Mouse (Mus musculus) forebrain, postnatal 0 days (tissue): ENCODE measurements around the gene Hoxc4. TPM values are rescaled to one million over a fixed set of nuclear protein-coding genes. Genes with fewer than 3 reads are reported as not detected.

ENCODE experiments used
- ATAC-seq: fragments of 200-750 bp; cut with Nextera tagmentation; 2 replicates; pipeline ENCODE4 v1.8.0; 2017; ENCODE audit warnings: mild to moderate bottlenecking, moderate library complexity
- DNase-seq: peaks from one replicate; pipeline ENCODE4 v3.0.0-alpha.2; 2015
- H3K27ac ChIP-seq: fragments of 300-500 bp; sonication (generic); 2 replicates; pipeline ENCODE4 v1.5.1; 2014; ENCODE audit warnings: low read depth, mild to moderate bottlenecking, antibody characterized with exemption, low read length, moderate library complexity, mixed read lengths
- H3K27me3 ChIP-seq: fragments of 300-500 bp; sonication (generic); 2 replicates; pipeline ENCODE4 v1.6.1; 2014; ENCODE audit warnings: mild to moderate bottlenecking, low read length, mixed read lengths; ENCODE audit not compliant: insufficient read depth
- H3K36me3 ChIP-seq: fragments of 300-500 bp; sonication (generic); 2 replicates; pipeline ENCODE4 v1.6.1; 2014; ENCODE audit warnings: mild to moderate bottlenecking, moderate library complexity; ENCODE audit not compliant: insufficient read depth
- H3K4me1 ChIP-seq: fragments of 300-500 bp; sonication (generic); 2 replicates; pipeline ENCODE4 v1.6.1; 2014; ENCODE audit warnings: antibody characterized with exemption; ENCODE audit not compliant: insufficient read depth
- H3K4me2 ChIP-seq: fragments of 300-500 bp; sonication (generic); 2 replicates; pipeline ENCODE4 v1.6.1; 2014; ENCODE audit warnings: low read depth, mild to moderate bottlenecking, moderate library complexity
- H3K4me3 ChIP-seq: fragments of 300-500 bp; sonication (generic); 2 replicates; pipeline ENCODE4 v1.5.1; 2014; ENCODE audit warnings: low read depth, low read length, mixed read lengths
- H3K9ac ChIP-seq: fragments of 300-500 bp; sonication (generic); 2 replicates; pipeline ENCODE4 v1.6.1; 2014; ENCODE audit warnings: mild to moderate bottlenecking
- H3K9me3 ChIP-seq: fragments of 300-500 bp; sonication (generic); 2 replicates; pipeline ENCODE4 v1.6.1; 2016; ENCODE audit warnings: low read length
- CTCF ChIP-seq: sonication (generic); IDR thresholded peaks from 2 replicates; pipeline ENCODE4 v1.5.1; 2016; ENCODE audit warnings: antibody characterized with exemption, control low read depth, low read depth
- WGBS: fragments of 180-500 bp; shearing (Covaris S2); extraction: QIAGEN DNeasy Blood & Tissue Kit; methylation state at CpG from one replicate; pipeline ENCODE4 v1.1.7; 2014; 5-methylcytosine and 5-hydroxymethylcytosine counted together
- polyA plus RNA-seq: library from polyadenylated mRNA; unstranded; fragments of >200 nt; fragmentation: Nextera tagmentation; extraction: Ambion mirVana; gene quantifications from 2 replicates; pipeline ENCODE4 v1.2.1, GENCODE M21; 2015
- total RNA-seq: library from RNA; depleted of rRNA; stranded (reverse); fragments of >200 nt; gene quantifications from 2 replicates; pipeline ENCODE4 v1.2.3, GENCODE M21; 2014; rRNA removed

Gene Hoxc4
- total RNA-seq (not detected in 2 replicates), polyA plus RNA-seq (not detected in 2 replicates)

DNA sequence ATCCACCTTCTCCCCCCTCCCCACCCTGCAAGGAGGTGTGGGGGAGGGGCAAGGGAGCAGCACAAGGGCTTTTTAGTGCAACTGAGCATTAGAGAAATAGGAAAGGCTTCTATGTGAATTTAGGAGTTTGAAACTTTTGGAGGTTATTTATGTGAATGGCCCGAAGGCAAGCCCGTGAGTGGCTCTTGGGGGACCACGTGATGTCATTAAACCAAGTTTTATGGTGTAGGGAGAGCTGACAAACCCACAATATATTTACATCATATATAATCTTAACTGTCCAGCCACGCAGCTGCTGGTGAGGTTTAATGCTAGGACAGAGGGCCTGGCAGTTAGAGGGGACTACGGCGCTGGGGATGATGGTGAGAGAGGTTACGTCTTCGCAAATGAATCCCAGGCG lies at the start of gene Hoxc4:
TSS of gene Hoxc4 (plus strand) at position 299 of the 400 bp plus-strand sequence.
- H3K4me2 ChIP-seq = no peak within 1 kb of the TSS
- TF ChIP-seq CTCF = no peak
- no peaks in the 10 kb centered on the region for H3K36me3 ChIP-seq
- H3K4me3 ChIP-seq = no peak within 1 kb of the TSS
- no peaks in the 10 kb centered on the region for H3K4me1 ChIP-seq
- no peak for ATAC-seq
- no peaks in the 10 kb centered on the region for H3K9me3 ChIP-seq
- DNase-seq = no peak
- 5% methylated on average over 9 of the region's 9 CpGs for WGBS
- H3K27ac ChIP-seq = no peak within 1 kb of the TSS
- H3K9ac ChIP-seq = no peak within 1 kb of the TSS
- peaks cover 98% of the 10 kb centered on the region for H3K27me3 ChIP-seq

DNA sequence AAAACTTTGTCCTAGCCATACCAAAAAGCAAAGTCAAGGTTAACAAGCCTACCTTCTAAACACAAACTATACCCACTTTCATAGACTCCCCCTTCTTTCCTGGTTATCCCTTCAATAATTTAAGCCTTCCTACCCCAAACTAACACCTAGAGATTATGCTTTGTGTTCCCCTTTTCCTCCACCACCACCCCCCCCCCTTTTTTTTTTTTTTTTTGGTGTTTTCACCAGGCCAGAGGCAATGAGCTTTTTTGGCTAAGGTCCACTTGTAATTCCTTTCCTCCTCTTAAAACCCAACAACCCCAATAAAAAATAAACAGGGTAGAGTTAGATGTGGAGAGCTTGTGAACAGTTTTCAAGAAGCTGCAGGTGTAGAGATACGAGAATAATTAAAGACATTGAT lies 49.4 kb upstream of the Hoxc4 start:
- no peaks in the 10 kb centered on the region for H3K4me1 ChIP-seq
- no peak overlapping the region for H3K4me3 ChIP-seq
- no peaks in the 10 kb centered on the region for H3K36me3 ChIP-seq
- no peak overlapping the region for H3K4me2 ChIP-seq
- WGBS = 24% methylated on average over 1 of the region's 1 CpGs
- ATAC-seq (no peak), DNase-seq (no peak)
- no peak for TF ChIP-seq CTCF
- no peak overlapping the region for H3K9ac ChIP-seq
- peaks cover 97% of the 10 kb centered on the region for H3K27me3 ChIP-seq
- no peaks in the 10 kb centered on the region for H3K9me3 ChIP-seq
- H3K27ac ChIP-seq = no peak overlapping the region

- peak; percentile 47 for TF ChIP-seq CTCF
- Histone ChIP-seq H3K9ac (no peak overlapping the region), H3K4me2 (no peak overlapping the region), H3K27ac (no peak overlapping the region), H3K27me3 (peaks cover 97% of the 10 kb centered on the region), H3K4me3 (no peak overlapping the region), H3K4me1 (no peaks in the 10 kb centered on the region), H3K9me3 (no peaks in the 10 kb centered on the region), H3K36me3 (no peaks in the 10 kb centered on the region)
- no peak for ATAC-seq
- no peak for DNase-seq
- 2% methylated on average over 12 of the region's 12 CpGs for WGBS
Observed at GRCm38 (mm10) chr15:102970740-102971139, 48.0 kb upstream of the Hoxc4 start.

GRCm38 (mm10) chr15:102972254-102972653 lies 46.5 kb upstream of the Hoxc4 start:
- WGBS = 2% methylated on average over 21 of the region's 21 CpGs
- TF ChIP-seq CTCF = no peak
- no peak overlapping the region for H3K9ac ChIP-seq
- ATAC-seq = no peak
- no peaks in the 10 kb centered on the region for H3K4me1 ChIP-seq
- H3K4me3 ChIP-seq = no peak overlapping the region
- no peaks in the 10 kb centered on the region for H3K36me3 ChIP-seq
- H3K4me2 ChIP-seq = no peak overlapping the region
- H3K9me3 ChIP-seq = no peaks in the 10 kb centered on the region
- peaks cover 91% of the 10 kb centered on the region for H3K27me3 ChIP-seq
- no peak for DNase-seq
- H3K27ac ChIP-seq = no peak overlapping the region

GRCm38 (mm10) chr15:102972753-102973152 lies 46.0 kb upstream of the Hoxc4 start:
- no peak for TF ChIP-seq CTCF
- 1% methylated on average over 6 of the region's 6 CpGs for WGBS
- ATAC-seq (no peak), DNase-seq (no peak)
- no peaks in the 10 kb centered on the region for H3K4me1 ChIP-seq
- no peaks in the 10 kb centered on the region for H3K9me3 ChIP-seq
- no peak overlapping the region for H3K4me3 ChIP-seq
- no peak overlapping the region for H3K9ac ChIP-seq
- H3K36me3 ChIP-seq = no peaks in the 10 kb centered on the region
- H3K4me2 ChIP-seq = no peak overlapping the region
- no peak overlapping the region for H3K27ac ChIP-seq
- H3K27me3 ChIP-seq = peaks cover 91% of the 10 kb centered on the region

DNA sequence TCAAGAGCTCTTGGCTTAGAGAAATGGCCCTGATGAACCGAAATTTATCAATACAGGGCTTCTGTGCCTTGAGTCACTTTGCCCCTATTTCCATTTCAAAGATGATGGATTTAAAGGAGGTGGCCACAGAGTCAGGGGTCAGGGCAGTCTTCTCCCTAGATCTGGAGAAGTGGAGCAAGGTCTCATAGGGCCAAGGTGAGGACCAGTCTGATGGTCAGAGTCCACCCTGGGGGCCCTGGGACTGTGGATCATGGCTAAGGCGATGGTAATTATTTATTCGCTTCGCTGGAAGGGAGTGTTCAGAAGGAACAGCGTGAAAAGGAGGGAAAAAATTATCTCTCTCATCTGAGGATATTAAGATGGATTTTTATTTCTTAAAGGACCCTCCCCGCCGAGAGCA lies 43.7 kb upstream of the Hoxc4 start:
- H3K9me3 ChIP-seq = no peaks in the 10 kb centered on the region
- H3K4me3 ChIP-seq = no peak overlapping the region
- H3K4me2 ChIP-seq = no peak overlapping the region
- WGBS = 5% methylated on average over 7 of the region's 7 CpGs
- no peak for DNase-seq
- ATAC-seq = no peak
- H3K36me3 ChIP-seq = no peaks in the 10 kb centered on the region
- no peak for TF ChIP-seq CTCF
- no peak overlapping the region for H3K9ac ChIP-seq
- H3K27ac ChIP-seq = no peak overlapping the region
- H3K27me3 ChIP-seq = peaks cover 93% of the 10 kb centered on the region
- H3K4me1 ChIP-seq = no peaks in the 10 kb centered on the region

DNA sequence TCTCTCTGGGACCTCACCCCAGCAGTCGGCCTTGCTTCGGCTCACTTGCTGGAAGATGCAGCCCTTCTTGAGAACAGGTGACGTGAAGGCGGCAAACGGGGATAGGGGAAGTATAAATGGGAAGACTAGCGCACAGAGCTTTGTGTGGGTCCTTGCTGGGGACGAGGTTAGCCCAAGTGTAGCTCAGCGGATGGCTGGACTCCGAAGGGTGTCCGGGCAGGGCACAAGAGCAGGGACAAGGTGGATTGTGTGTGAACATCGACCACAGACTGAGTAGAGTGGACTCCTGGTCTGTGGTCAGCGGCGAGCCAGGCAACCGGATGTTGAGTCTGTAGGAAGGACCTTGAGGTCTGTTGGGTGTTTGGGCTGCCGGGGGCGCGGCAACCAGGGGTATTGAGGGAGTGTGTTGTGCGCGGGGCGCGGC lies 43.0 kb upstream of the Hoxc4 start:
- H3K9ac ChIP-seq = no peak overlapping the region
- H3K36me3 ChIP-seq = no peaks in the 10 kb centered on the region
- WGBS = 2% methylated on average over 21 of the region's 21 CpGs
- no peak overlapping the region for H3K4me3 ChIP-seq
- no peak for TF ChIP-seq CTCF
- H3K27me3 ChIP-seq = peaks cover 93% of the 10 kb centered on the region
- no peak overlapping the region for H3K4me2 ChIP-seq
- no peak for ATAC-seq
- DNase-seq = no peak
- H3K4me1 ChIP-seq = no peaks in the 10 kb centered on the region
- H3K27ac ChIP-seq = no peak overlapping the region
- H3K9me3 ChIP-seq = no peaks in the 10 kb centered on the region

GRCm38 (mm10) chr15:102976171-102976570 lies 42.6 kb upstream of the Hoxc4 start, which contains the start of gene Hoxc9:
Hoxc9 (plus strand) TSS chr15:102976439.
- 2% methylated on average over 16 of the region's 20 CpGs for WGBS
- no peak for TF ChIP-seq CTCF
- Histone ChIP-seq H3K36me3 (no peaks in the 10 kb centered on the region), H3K4me1 (no peaks in the 10 kb centered on the region), H3K4me2 (no peak within 1 kb of the TSS), H3K4me3 (no peak within 1 kb of the TSS), H3K9ac (no peak within 1 kb of the TSS), H3K9me3 (no peaks in the 10 kb centered on the region), H3K27ac (no peak within 1 kb of the TSS), H3K27me3 (peaks cover 93% of the 10 kb centered on the region)
- DNase-seq (no peak), ATAC-seq (no peak)
